ENCODE assay signal across 9 mouse cellular contexts in genomic region chr2:165861683-165862594, GRCm38 (mm10). TPM values are rescaled to one million over a fixed set of nuclear protein-coding genes. Genes with fewer than 3 reads are reported as not detected.
A peak's percentile ranks its signal among the peaks of the same experiment; 100 is the strongest.
DNase-seq lines count a peak whose midpoint lies in the region; ATAC-seq and TF ChIP-seq lines count a peak whose summit lies in the region.
"Had no signal": no experiment of that assay in that cellular context is flagged by ENCODE, and none has a peak within 500 bp of the region (broad histone marks: within the 10 kb centered on the region; RNA-seq: fewer than 3 reads in every experiment).

No protein-coding gene starts in this region.

- peak; percentile 80 for DNase-seq in kidney, postnatal 0 days (ENCODE audit: low spot score)
- no peak for DNase-seq in kidney, adult 11 months
- no peak for DNase-seq in embryonic facial prominence, embryonic 10.5 days (ENCODE audit: low spot score)
- no peak for DNase-seq in thymus, postnatal 0 days (ENCODE audit: low spot score)
- DNase-seq in thymus, postnatal 10 days (ENCODE audit: low spot score in 2 of 2) = no peak
- DNase-seq in lung, adult 2 months = no peak
- DNase-seq: heart, postnatal 14 days had no signal

- no peak overlapping the region; the same call in 1 of the 2 replicates for H3K27ac ChIP-seq in kidney, postnatal 0 days
- H3K27ac ChIP-seq in embryonic facial prominence, embryonic 10.5 days (replicated peaks) = peak overlapping the region; percentile 63
- peak overlapping the region; percentile 18; the same call in 1 of the 2 replicates for H3K27ac ChIP-seq in limb, embryonic 12.5 days
- 0 out of 2 replicates have a peak overlapping the region, but pooled peaks have one; percentile 4 for H3K27ac ChIP-seq in olfactory bulb, adult 2 months (ENCODE audit: insufficient read depth, low read depth, low read length)

- peaks cover 3% of the 10 kb centered on the region; the same call in 1 of the 2 replicates for H3K36me3 ChIP-seq in kidney, postnatal 0 days (ENCODE audit: insufficient read depth, low read length)
- peaks cover 49% of the 10 kb centered on the region for H3K36me3 ChIP-seq in embryonic facial prominence, embryonic 10.5 days (replicated peaks)
- peaks cover 34% of the 10 kb centered on the region for H3K36me3 ChIP-seq in limb, embryonic 12.5 days

- peaks cover 45% of the 10 kb centered on the region for H3K4me1 ChIP-seq in kidney, postnatal 0 days (replicated peaks; ENCODE audit: insufficient read depth, low read length)
- peaks cover 87% of the 10 kb centered on the region for H3K4me1 ChIP-seq in embryonic facial prominence, embryonic 10.5 days
- peaks cover 61% of the 10 kb centered on the region for H3K4me1 ChIP-seq in limb, embryonic 12.5 days (replicated peaks)
- H3K4me1 ChIP-seq in olfactory bulb, adult 2 months (ENCODE audit: control insufficient read depth, insufficient read depth, low read length) = peaks cover 67% of the 10 kb centered on the region
- peaks cover 35% of the 10 kb centered on the region for H3K4me1 ChIP-seq in lung, adult 2 months (ENCODE audit: control insufficient read depth, insufficient read depth, low read length)

- H3K4me3 ChIP-seq in kidney, postnatal 0 days (replicated peaks; ENCODE audit: low read depth, low read length) = no peak overlapping the region
- H3K4me3 ChIP-seq in embryonic facial prominence, embryonic 10.5 days = no peak overlapping the region
- H3K4me3 ChIP-seq in limb, embryonic 12.5 days (replicated peaks) = no peak overlapping the region
- H3K4me3 ChIP-seq in olfactory bulb, adult 2 months (ENCODE audit: insufficient read depth, low read depth, low read length) = no peak overlapping the region
- no peak overlapping the region for H3K4me3 ChIP-seq in lung, adult 2 months (replicated peaks; ENCODE audit: extremely low read depth, low read depth, low read length)

- no peak for TF ChIP-seq CTCF in kidney, postnatal 0 days (IDR thresholded peaks at IDR 0.05; ENCODE audit: low read depth)
- TF ChIP-seq CTCF in olfactory bulb, adult 2 months (IDR thresholded peaks at IDR 0.05; ENCODE audit: insufficient read depth, low read depth, low read length) = no peak
- TF ChIP-seq CTCF in lung, adult 2 months (IDR thresholded peaks at IDR 0.05; ENCODE audit: insufficient read depth, low read length) = no peak

- H3K9ac ChIP-seq in kidney, postnatal 0 days (ENCODE audit: low read depth, low read length) = 0 out of 2 replicates have a peak overlapping the region, but pooled peaks have one; percentile 15
- no peak overlapping the region for H3K9ac ChIP-seq in limb, embryonic 12.5 days (replicated peaks)

- H3K4me2 ChIP-seq in kidney, postnatal 0 days (ENCODE audit: low read length) = no peak overlapping the region
- no peak overlapping the region for H3K4me2 ChIP-seq in limb, embryonic 12.5 days

- H3K27me3 ChIP-seq in kidney, postnatal 0 days (ENCODE audit: insufficient read depth, low read length) = no peaks in the 10 kb centered on the region
- H3K27me3 ChIP-seq in embryonic facial prominence, embryonic 10.5 days (replicated peaks; ENCODE audit: low read depth, poor library complexity, severe bottlenecking) = no peaks in the 10 kb centered on the region
- no peaks in the 10 kb centered on the region for H3K27me3 ChIP-seq in limb, embryonic 12.5 days

- ATAC-seq in kidney, postnatal 0 days (replicated peaks; ENCODE audit: low FRiP score, low read depth) = no peak; the same call in 1 of the 2 replicates
- ATAC-seq in limb, embryonic 12.5 days (ENCODE audit: insufficient number of reproducible peaks, insufficient read depth, low FRiP score, low TSS enrichment, low read depth) = peak; percentile 52

- no peaks in the 10 kb centered on the region for H3K9me3 ChIP-seq in kidney, postnatal 0 days (replicated peaks; ENCODE audit: low read length)
- H3K9me3 ChIP-seq in embryonic facial prominence, embryonic 10.5 days = no peaks in the 10 kb centered on the region
- no peaks in the 10 kb centered on the region for H3K9me3 ChIP-seq in limb, embryonic 12.5 days

- 61% methylated on average over 26 of the region's 26 CpGs for WGBS in kidney, postnatal 0 days
- WGBS in embryonic facial prominence, embryonic 10.5 days = 84% methylated on average over 26 of the region's 26 CpGs
- 72% methylated on average over 26 of the region's 26 CpGs for WGBS in limb, embryonic 12.5 days
- 80% methylated on average over 26 of the region's 26 CpGs for WGBS in olfactory bulb, adult 2 months
- WGBS in lung, adult 2 months = 90% methylated on average over 26 of the region's 26 CpGs

- no peak for TF ChIP-seq POLR2A in olfactory bulb, adult 2 months (IDR thresholded peaks at IDR 0.05; ENCODE audit: insufficient read depth, low read depth, low read length)
- no peak for TF ChIP-seq POLR2A in lung, adult 2 months (IDR thresholded peaks at IDR 0.05; ENCODE audit: borderline replicate concordance, extremely low read depth, low read depth, low read length)

RNA-seq across cellular contexts. Expression of gene Zmynd8, which starts 36.9 kb away (rescaled TPM):
- 39.6 and 41.7 TPM in 2 replicates for polyA plus RNA-seq in kidney, postnatal 0 days (2015; fragmentation: Nextera tagmentation; extraction: Ambion mirVana)
- polyA plus RNA-seq in embryonic facial prominence, embryonic 10.5 days (2016; fragmentation: Nextera tagmentation; extraction: Ambion mirVana) = 68.1 and 69.9 TPM in 2 replicates
- polyA plus RNA-seq in limb, embryonic 12.5 days (2016; fragmentation: Nextera tagmentation; extraction: Ambion mirVana) = 55.3 and 57.0 TPM in 2 replicates
- 440 TPM in 1 of 2 replicates, not detected in the other for polyA plus RNA-seq in olfactory bulb, adult 2 months (2012; ENCODE audit: insufficient read depth, insufficient read length, low replicate concordance, missing spikeins)
- polyA plus RNA-seq in thymus, postnatal 0 days (2015; fragmentation: Nextera tagmentation; extraction: Ambion mirVana) = 38.8 and 46.7 TPM in 2 replicates
- 25.3 and 29.8 TPM in 2 replicates for polyA plus RNA-seq in lung, adult 2 months (2012; rRNA removed)
